Mouse (Mus musculus) heart, postnatal 14 days (tissue): ENCODE measurements at regions not wholly inside any gene's neighbourhood (a gene's known extent, or its start where the extent isn't known, plus 50 kb on each side); places are given as distances from the start of the nearest gene placed in this dataset.

ENCODE experiments used
- DNase-seq, 2 experiments: peaks; one replicate each; pipeline ENCODE4 v3.0.0; 2021 to 2022
- intact Hi-C: fragments of 180-260 bp; cut with DNase I; formaldehyde crosslinking; loops from one replicate; pipeline ENCODE4 v1.15.1; 2025

- DNase-seq, result no peak
- intact Hi-C loops, result no loop called here
Measured at GRCm38 (mm10) chr4:47620700-47621099, 146.2 kb downstream of the Sec61b start.

DNA sequence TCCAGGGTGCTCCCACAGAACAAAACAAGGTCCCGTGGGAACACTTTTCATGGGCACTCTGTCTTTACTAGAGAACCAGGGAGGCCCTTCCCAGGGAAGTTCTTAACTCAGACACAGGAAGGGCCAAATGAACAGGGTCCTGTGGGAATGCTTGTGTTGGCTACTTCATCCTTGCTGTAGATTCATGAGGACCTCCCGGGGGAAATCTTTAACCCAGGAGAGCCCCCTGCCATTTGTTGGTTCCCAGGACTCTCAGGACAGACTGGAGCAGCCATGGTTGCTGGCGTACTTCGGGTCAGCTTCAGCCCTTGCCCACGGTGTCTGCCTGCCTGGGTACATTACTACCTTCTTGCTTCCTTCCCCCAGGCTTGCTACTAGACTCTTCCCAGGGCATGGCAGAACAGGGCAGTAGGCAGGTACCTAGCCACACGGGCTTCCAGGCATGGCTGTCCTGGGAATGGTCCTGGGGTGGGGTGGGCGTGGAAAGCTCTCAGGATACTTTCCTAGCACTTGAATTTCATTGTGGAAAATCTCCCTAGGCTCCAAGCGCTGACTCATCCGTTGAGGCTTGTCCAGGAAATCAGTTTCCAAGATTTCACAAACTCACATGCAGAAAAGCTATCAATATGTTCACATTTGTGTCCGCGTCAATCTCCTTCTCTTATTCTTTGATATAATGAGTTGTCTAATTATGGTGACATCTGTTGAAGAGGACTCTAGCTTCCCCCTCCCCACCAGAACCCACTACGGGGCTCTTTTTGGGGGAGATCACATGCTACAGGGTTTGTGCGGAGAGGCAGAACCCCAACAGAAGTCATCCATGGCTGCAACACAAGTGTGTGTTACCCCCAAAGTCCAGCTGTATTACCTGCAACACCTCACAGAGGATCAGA, 148.6 kb downstream of the Sec61b start:
- DNase-seq, result peak in 1 of 2 experiments; percentile 26

GRCm38 (mm10) chr4:47630006-47630405, 155.5 kb downstream of the Sec61b start:
- intact Hi-C loops, result no loop called here
- no peak for DNase-seq

More for the DNA sequence above, 148.6 kb downstream of the Sec61b start:
- intact Hi-C loops, result no loop called here

GRCm38 (mm10) chr4:47630427-47630826, 156.0 kb downstream of the Sec61b start:
- DNase-seq, result no peak

DNA sequence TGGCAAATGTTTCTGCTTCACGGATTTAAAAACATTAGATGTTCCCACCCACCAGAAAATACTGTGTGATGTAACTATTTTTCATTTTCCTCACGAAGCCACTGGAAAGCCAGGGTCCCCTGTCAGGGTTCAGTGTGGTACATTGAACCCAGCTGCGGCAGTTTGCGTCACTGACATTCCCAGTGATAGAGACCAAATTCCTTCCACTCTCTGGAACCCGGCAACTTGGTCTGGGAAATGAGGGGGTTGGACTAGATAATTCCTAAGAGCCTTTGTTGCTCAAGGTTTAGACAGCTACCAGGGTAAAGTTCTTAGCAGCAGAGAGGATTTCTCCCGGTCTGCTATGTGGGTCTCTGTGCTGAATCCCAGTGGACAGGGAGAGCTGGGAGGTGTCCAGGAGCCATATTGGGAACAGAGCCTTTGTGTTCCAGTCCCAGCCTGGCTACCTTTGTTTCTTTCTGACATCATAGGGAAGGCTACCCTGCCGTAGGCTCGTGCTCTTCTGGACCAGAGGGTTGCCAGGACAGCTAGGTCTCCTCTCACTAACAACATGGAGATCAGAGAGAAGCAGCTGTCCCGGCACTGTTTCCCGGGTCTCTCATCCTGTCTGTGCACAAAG, 164.5 kb downstream of the Sec61b start:
- intact Hi-C loops, result no loop called here
- DNase-seq, result peak; percentile 25 to 27

More at GRCm38 (mm10) chr4:47630427-47630826, 156.0 kb downstream of the Sec61b start:
- intact Hi-C loops, result no loop called here

GRCm38 (mm10) chr4:47645093-47645492, 170.6 kb downstream of the Sec61b start:
- DNase-seq, result peak; percentile 33 to 52
- intact Hi-C loops, result no loop called here

DNA sequence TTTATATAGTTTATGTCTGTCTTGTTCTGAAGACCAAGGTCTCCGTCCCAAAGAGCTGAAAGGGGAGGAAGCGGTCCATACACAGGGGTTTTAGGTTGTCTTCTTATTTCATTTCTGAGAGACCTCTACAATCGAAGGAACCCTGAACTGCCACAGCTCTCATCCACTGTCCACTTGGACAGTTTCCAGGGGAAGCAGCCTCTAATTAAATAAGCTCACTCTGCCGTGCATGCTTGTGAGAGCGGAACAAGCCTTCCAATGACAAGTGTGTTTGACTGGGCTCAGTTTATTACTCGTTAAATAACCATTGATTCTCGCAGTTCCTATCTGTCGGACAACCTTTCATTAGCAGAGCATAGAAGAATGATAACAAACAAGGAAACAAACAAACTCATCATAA, 174.2 kb downstream of the Sec61b start:
- DNase-seq, result no peak
- intact Hi-C loops, result no loop called here

GRCm38 (mm10) chr4:47649951-47650350, 175.5 kb downstream of the Sec61b start:
- DNase-seq, result no peak
- intact Hi-C loops, result no loop called here

GRCm38 (mm10) chr4:47651521-47651920, 177.1 kb downstream of the Sec61b start:
- intact Hi-C loops, result no loop called here
- DNase-seq, result no peak

DNA sequence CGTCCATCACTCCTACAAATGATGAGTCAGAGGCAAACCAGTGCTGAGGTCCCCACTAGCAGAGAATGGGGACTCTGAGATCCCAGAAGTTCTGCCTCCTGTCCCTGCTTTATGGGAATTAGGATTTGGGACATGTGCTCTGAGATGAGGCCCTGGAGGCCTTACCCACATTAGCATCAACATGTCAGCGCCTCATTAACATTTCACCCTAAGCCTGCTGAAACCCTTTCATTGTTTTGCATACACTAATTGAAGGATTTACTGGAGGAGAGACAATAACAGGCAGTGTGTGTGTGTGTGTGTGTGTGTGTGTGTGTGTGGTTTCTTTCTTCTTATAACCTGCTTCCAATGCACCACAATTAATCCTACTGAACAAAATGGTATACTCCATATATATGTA, 178.7 kb downstream of the Sec61b start:
- intact Hi-C loops, result no loop called here
- no peak for DNase-seq

DNA sequence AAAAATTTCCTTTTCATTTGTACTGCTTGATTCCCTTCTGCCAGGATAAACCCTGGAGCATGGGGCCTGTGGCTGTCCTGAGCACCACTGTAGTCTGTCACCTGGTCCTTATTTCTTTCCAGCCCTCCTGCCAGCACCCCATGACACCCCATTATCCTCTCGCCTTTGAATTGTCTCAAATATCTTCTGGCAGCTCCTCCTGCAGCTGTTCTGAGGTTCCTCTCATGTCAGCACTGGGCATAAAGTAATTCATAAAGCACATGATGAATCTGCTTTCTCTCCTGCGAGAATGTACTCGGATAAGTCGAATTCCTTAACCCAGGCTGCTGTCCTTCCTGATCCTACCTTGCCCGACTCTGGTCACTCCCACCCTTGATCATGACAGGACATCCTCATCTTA, 195.1 kb downstream of the Sec61b start:
- DNase-seq, result no peak
- intact Hi-C loops, result no loop called here

DNA sequence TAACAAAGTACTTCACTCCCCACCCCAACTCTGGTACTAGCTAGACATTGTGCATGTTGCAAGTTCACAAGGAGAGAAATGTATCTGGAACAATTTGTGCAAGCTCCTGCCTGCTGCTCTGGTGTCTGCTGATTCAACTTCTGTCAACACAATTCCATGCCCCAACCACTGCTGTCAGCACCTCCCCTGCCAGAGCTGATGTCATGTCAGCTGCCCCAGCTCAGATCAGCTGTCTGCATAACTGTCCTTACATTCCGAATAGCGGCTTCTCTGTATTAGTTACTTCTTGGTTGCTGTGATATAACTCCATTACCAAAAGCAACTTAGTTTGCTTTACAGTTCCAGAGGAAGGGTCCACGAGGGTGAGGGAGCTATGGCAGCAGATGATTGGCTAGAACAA, 196.0 kb downstream of the Sec61b start:
- peak; percentile 41 to 61 for DNase-seq
- intact Hi-C loops, result no loop called here

DNA sequence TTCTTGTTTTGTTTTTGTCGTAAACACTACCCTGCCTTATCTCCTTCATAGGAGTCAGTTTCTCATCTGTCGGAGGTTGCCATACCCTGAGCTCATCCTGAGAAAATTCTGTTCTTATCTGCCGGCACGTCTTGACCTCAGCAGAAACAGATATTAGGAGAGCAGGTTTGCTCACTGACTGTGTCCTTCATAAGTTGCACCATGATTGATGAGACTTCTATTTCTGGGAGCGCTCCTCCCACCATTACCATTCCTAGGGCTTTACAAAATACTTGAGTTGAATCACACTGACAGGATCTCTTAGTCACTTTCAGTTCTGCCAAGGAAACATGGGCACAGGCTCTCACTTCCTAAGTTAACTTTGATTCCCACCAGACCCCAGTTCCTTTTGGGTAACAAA, 196.9 kb downstream of the Sec61b start:
- DNase-seq, result no peak
- intact Hi-C loops, result no loop called here

GRCm38 (mm10) chr4:47681141-47681540, 206.7 kb downstream of the Sec61b start:
- DNase-seq, result no peak
- intact Hi-C loops, result no loop called here

DNA sequence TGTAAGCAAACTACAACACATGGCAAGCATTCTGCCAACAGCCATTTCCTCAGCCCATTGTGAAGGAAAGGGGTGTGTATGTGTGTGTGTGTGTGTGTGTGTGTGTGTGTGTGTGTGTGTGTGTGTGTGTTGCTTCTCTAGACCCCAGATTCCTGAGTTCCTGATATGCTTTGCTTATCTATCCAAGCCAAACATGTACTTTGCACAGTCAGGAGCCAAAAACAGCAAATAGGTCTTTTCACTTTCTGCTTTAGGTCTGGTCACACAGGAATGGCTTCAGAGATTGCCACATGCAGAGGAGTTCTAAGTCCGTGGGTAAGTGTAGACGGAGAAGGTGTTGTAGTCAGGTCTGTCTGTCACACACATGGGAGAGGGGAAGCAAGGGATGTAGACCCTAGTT, 216.7 kb downstream of the Sec61b start:
- DNase-seq, result no peak
- intact Hi-C loops, result no loop called here

DNA sequence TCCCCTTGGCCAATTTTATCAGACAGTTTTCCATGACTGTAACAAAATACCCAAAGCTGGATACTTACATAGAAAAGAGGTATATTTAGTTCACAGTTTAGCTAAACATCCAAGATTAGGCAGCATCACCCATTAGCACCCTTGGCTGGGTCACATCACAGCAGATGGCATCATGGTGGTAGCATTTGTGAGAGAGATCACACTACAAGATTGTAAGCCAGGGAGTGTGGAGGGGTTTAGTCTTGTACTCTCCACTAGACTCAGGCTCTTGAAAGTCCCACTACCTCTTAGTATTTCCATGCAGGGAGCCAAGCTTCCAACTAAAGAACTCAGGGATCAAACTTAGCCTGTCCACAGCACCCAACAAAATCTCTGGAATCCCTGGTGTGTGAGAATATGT, 218.2 kb downstream of the Sec61b start:
- no peak for DNase-seq
- intact Hi-C loops, result no loop called here

DNA sequence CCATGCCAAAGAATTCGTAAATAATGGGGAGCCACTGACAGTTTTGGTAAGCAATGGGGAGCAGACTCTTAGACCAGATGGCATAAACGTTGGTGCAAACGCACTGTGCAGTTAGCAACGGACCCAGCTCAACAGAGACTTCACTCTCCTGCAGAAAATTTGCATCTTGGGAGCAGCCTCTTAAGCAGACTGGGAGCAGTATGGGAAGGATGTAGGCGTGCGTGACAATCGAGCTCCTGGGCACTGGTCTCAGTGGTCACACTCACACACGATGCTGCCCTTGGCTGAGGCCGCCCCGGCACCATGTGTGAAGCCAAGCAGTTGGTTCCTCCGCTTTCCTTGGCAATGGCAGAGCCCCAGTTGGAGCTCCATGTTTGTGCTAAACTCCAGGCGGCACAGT, 218.8 kb downstream of the Sec61b start:
- no peak for DNase-seq
- intact Hi-C loops, result no loop called here

- no peak for DNase-seq
- intact Hi-C loops, result no loop called here
Measured at GRCm38 (mm10) chr4:47697071-47697470, 222.6 kb downstream of the Sec61b start.

GRCm38 (mm10) chr4:47698514-47698913, 224.1 kb downstream of the Sec61b start:
- intact Hi-C loops, result no loop called here
- no peak for DNase-seq

- intact Hi-C loops, result no loop called here
- DNase-seq, result no peak
Measured at GRCm38 (mm10) chr4:47698926-47699325, 224.5 kb downstream of the Sec61b start.

DNA sequence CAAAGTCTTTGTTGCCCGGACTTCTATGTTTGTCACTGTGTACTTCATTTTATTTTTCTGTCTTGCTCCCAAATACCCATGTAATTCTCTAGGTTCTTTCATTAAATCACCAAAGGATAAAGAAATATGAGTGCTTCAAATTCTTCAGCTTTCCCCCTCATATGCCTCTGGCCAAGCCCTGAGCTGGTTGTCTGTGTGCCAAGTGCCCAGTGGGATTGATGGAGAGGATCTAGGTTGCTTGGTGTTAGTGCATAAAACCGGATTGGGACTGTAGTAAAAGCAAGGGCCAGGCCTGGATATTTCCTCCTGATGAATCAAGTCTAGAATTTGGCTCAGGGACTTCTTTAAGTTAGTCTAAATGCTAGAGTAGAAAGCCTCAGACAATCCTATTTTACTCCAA, 229.0 kb downstream of the Sec61b start:
- DNase-seq, result no peak
- intact Hi-C loops, result no loop called here

- intact Hi-C loops, result no loop called here
- DNase-seq, result no peak
Measured at GRCm38 (mm10) chr4:47704607-47705006, 230.1 kb downstream of the Sec61b start.
